Mouse (Mus musculus): Measurements from ENCODE around the gene Kcnf1. TPM values are rescaled to one million over a fixed set of nuclear protein-coding genes. Genes with fewer than 3 reads are reported as not detected.

Kcnf1 gene
- polyA plus RNA-seq, 1 experiment: 2.5 TPM

- no peak overlapping the region for H3K27ac ChIP-seq (ENCODE audit: insufficient read depth, low read depth, low read length)
- no peaks in the 10 kb centered on the region for H3K27me3 ChIP-seq (ENCODE audit: control insufficient read depth, insufficient read depth, low read length)
- no peak overlapping the region for H3K4me3 ChIP-seq (ENCODE audit: low read depth, low read length)
- peaks cover 4% of the 10 kb centered on the region for H3K4me1 ChIP-seq (ENCODE audit: control insufficient read depth, insufficient read depth, insufficient read length, low read length)
- 54% methylated on average over 10 of the region's 10 CpGs for WGBS
- H3K36me3 ChIP-seq (ENCODE audit: control insufficient read depth, insufficient read depth, low read length): no peaks in the 10 kb centered on the region
- TF ChIP-seq POLR2A (IDR thresholded peaks at IDR 0.05; ENCODE audit: low read depth, low read length) (no peak), CTCF (IDR thresholded peaks at IDR 0.05; ENCODE audit: extremely low read depth, insufficient read length, insufficient replicate concordance, low read depth, low read length) (no peak)
Observed at GRCm38 (mm10) chr12:17183788-17184187, 7.1 kb upstream of the Kcnf1 start.

GRCm38 (mm10) chr12:17176041-17176756 is 489 bp downstream of the Kcnf1 start:
- H3K4me1 ChIP-seq (ENCODE audit: control insufficient read depth, insufficient read depth, insufficient read length, low read length): peaks cover 8% of the 10 kb centered on the region
- no peaks in the 10 kb centered on the region for H3K36me3 ChIP-seq (ENCODE audit: control insufficient read depth, insufficient read depth, low read length)
- H3K27ac ChIP-seq (ENCODE audit: insufficient read depth, low read depth, low read length): no peak overlapping the region
- H3K4me3 ChIP-seq (ENCODE audit: low read depth, low read length): peak overlapping the region; percentile 54
- WGBS: 1% methylated on average over 54 of the region's 54 CpGs
- TF ChIP-seq POLR2A (IDR thresholded peaks at IDR 0.05; ENCODE audit: low read depth, low read length) (no peak), CTCF (IDR thresholded peaks at IDR 0.05; ENCODE audit: extremely low read depth, insufficient read length, insufficient replicate concordance, low read depth, low read length) (no peak)
- peaks cover 6% of the 10 kb centered on the region; the same call in 1 of the 2 replicates for H3K27me3 ChIP-seq (ENCODE audit: control insufficient read depth, insufficient read depth, low read length)

GRCm38 (mm10) chr12:17175531-17175951 is 1.1 kb downstream of the Kcnf1 start:
- no peaks in the 10 kb centered on the region for H3K36me3 ChIP-seq (ENCODE audit: control insufficient read depth, insufficient read depth, low read length)
- 13% methylated on average over 25 of the region's 25 CpGs for WGBS
- no peak overlapping the region for H3K27ac ChIP-seq (ENCODE audit: insufficient read depth, low read depth, low read length)
- H3K4me1 ChIP-seq (ENCODE audit: control insufficient read depth, insufficient read depth, insufficient read length, low read length): peaks cover 8% of the 10 kb centered on the region
- H3K4me3 ChIP-seq (ENCODE audit: low read depth, low read length): peak overlapping the region; percentile 54
- TF ChIP-seq POLR2A (IDR thresholded peaks at IDR 0.05; ENCODE audit: low read depth, low read length): no peak
- no peak for TF ChIP-seq CTCF (IDR thresholded peaks at IDR 0.05; ENCODE audit: extremely low read depth, insufficient read length, insufficient replicate concordance, low read depth, low read length)
- peaks cover 6% of the 10 kb centered on the region; the same call in 1 of the 2 replicates for H3K27me3 ChIP-seq (ENCODE audit: control insufficient read depth, insufficient read depth, low read length)

- peak overlapping the region; percentile 54 for H3K4me3 ChIP-seq (ENCODE audit: low read depth, low read length)
- 72% methylated on average over 20 of the region's 20 CpGs for WGBS
- TF ChIP-seq POLR2A (IDR thresholded peaks at IDR 0.05; ENCODE audit: low read depth, low read length) (no peak), CTCF (IDR thresholded peaks at IDR 0.05; ENCODE audit: extremely low read depth, insufficient read length, insufficient replicate concordance, low read depth, low read length) (no peak)
Observed at GRCm38 (mm10) chr12:17175124-17175523, 1.6 kb downstream of the Kcnf1 start.

GRCm38 (mm10) chr12:17174134-17174893 is 2.4 kb downstream of the Kcnf1 start:
- no peaks in the 10 kb centered on the region for H3K36me3 ChIP-seq (ENCODE audit: control insufficient read depth, insufficient read depth, low read length)
- no peak for TF ChIP-seq POLR2A (IDR thresholded peaks at IDR 0.05; ENCODE audit: low read depth, low read length)
- no peak for TF ChIP-seq CTCF (IDR thresholded peaks at IDR 0.05; ENCODE audit: extremely low read depth, insufficient read length, insufficient replicate concordance, low read depth, low read length)
- WGBS: 85% methylated on average over 10 of the region's 10 CpGs

More at GRCm38 (mm10) chr12:17175124-17175523, 1.6 kb downstream of the Kcnf1 start:
- H3K4me1 ChIP-seq (ENCODE audit: control insufficient read depth, insufficient read depth, insufficient read length, low read length): peaks cover 8% of the 10 kb centered on the region
- H3K27me3 ChIP-seq (ENCODE audit: control insufficient read depth, insufficient read depth, low read length): peaks cover 6% of the 10 kb centered on the region; the same call in 1 of the 2 replicates
- no peaks in the 10 kb centered on the region for H3K36me3 ChIP-seq (ENCODE audit: control insufficient read depth, insufficient read depth, low read length)
- H3K27ac ChIP-seq (ENCODE audit: insufficient read depth, low read depth, low read length): no peak overlapping the region

GRCm38 (mm10) chr12:17170406-17170805 is 6.3 kb downstream of the Kcnf1 start:
- TF ChIP-seq CTCF (IDR thresholded peaks at IDR 0.05; ENCODE audit: extremely low read depth, insufficient read length, insufficient replicate concordance, low read depth, low read length) (no peak), POLR2A (IDR thresholded peaks at IDR 0.05; ENCODE audit: low read depth, low read length) (no peak)
- 88% methylated on average over 10 of the region's 10 CpGs for WGBS
- no peak overlapping the region for H3K27ac ChIP-seq (ENCODE audit: insufficient read depth, low read depth, low read length)
- no peak overlapping the region for H3K4me3 ChIP-seq (ENCODE audit: low read depth, low read length)
- peaks cover 6% of the 10 kb centered on the region; the same call in 1 of the 2 replicates for H3K27me3 ChIP-seq (ENCODE audit: control insufficient read depth, insufficient read depth, low read length)
- H3K36me3 ChIP-seq (ENCODE audit: control insufficient read depth, insufficient read depth, low read length): no peaks in the 10 kb centered on the region
- H3K4me1 ChIP-seq (ENCODE audit: control insufficient read depth, insufficient read depth, insufficient read length, low read length): no peaks in the 10 kb centered on the region

More at GRCm38 (mm10) chr12:17174134-17174893, 2.4 kb downstream of the Kcnf1 start:
- H3K27me3 ChIP-seq (ENCODE audit: control insufficient read depth, insufficient read depth, low read length): peaks cover 6% of the 10 kb centered on the region; the same call in 1 of the 2 replicates
- peaks cover 8% of the 10 kb centered on the region for H3K4me1 ChIP-seq (ENCODE audit: control insufficient read depth, insufficient read depth, insufficient read length, low read length)
- H3K27ac ChIP-seq (ENCODE audit: insufficient read depth, low read depth, low read length): no peak overlapping the region
- H3K4me3 ChIP-seq (ENCODE audit: low read depth, low read length): peak overlapping the region; percentile 54; the same call in 1 of the 2 replicates

GRCm38 (mm10) chr12:17166116-17166515 is 10.6 kb downstream of the Kcnf1 start:
- Histone ChIP-seq H3K36me3 (ENCODE audit: control insufficient read depth, insufficient read depth, low read length) (no peaks in the 10 kb centered on the region), H3K4me3 (ENCODE audit: low read depth, low read length) (no peak overlapping the region), H3K4me1 (ENCODE audit: control insufficient read depth, insufficient read depth, insufficient read length, low read length) (no peaks in the 10 kb centered on the region), H3K27ac (ENCODE audit: insufficient read depth, low read depth, low read length) (no peak overlapping the region), H3K27me3 (ENCODE audit: control insufficient read depth, insufficient read depth, low read length) (no peaks in the 10 kb centered on the region)
- no peak for TF ChIP-seq POLR2A (IDR thresholded peaks at IDR 0.05; ENCODE audit: low read depth, low read length)
- TF ChIP-seq CTCF (IDR thresholded peaks at IDR 0.05; ENCODE audit: extremely low read depth, insufficient read length, insufficient replicate concordance, low read depth, low read length): no peak
- WGBS: 84% methylated on average over 2 of the region's 2 CpGs

All from small intestine, adult 2 months (tissue).